Mouse (Mus musculus): ENCODE data around the gene Mrpl24.

DNA sequence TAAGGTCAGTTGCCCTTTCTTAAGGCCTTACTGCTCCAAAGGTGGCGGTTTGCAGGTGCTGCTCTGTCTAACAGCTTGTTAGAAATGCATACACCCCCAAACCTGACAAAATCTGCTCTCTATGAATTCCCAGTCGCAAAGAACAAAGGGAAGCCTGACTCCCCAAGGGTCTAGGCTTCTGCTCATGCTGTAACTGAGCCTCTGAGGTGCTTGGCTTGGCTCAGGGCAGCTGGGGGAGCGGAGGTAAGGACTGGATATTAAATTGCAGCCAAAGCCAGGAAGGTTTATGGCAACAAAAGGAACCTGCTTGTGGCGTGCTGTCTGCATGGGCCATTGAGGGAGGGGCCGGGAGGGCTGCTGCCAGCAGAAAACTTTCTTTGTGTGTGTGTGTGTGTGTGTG is 15.5 kb upstream of the Mrpl24 start:
- TF ChIP-seq CTCF (IDR thresholded peaks at IDR 0.05; ENCODE audit: low read depth, low read length) (no peak), EP300 (IDR thresholded peaks at IDR 0.05; ENCODE audit: insufficient read depth, low read depth, low read length) (no peak), POLR2A (IDR thresholded peaks at IDR 0.05; ENCODE audit: insufficient read depth, low read length) (no peak)

Data from ES-Bruce4 (cell line).